ENCODE assay signal across 26 mouse cellular contexts in genomic region chr3:75541259-75541658, GRCm38 (mm10). TPM values are rescaled to one million over a fixed set of nuclear protein-coding genes. Genes with fewer than 3 reads are reported as not detected.
DNase-seq lines count a peak whose midpoint lies in the region; ATAC-seq and TF ChIP-seq lines count a peak whose summit lies in the region.
"Had no signal": no experiment of that assay in that cellular context is flagged by ENCODE, and none has a peak within 500 bp of the region (broad histone marks: within the 10 kb centered on the region; RNA-seq: fewer than 3 reads in every experiment).

No protein-coding gene starts in this region.

- TF ChIP-seq EP300 in MEL (IDR thresholded peaks at IDR 0.05; ENCODE audit: low read depth in 1 of 2, low read length in 2 of 2) = peak; percentile 73 to 81

- H3K27me3 ChIP-seq in megakaryocyte, embryonic 14.5 days (replicated peaks) = no peaks in the 10 kb centered on the region
- no peaks in the 10 kb centered on the region for H3K27me3 ChIP-seq in MEL (ENCODE audit: control insufficient read depth in 1 of 2, insufficient read depth in 2 of 2, low read length in 2 of 2)
- H3K27me3 ChIP-seq: CH12.LX, Patski had no signal

- no peak for TF ChIP-seq CTCF in MEL (IDR thresholded peaks at IDR 0.05 in 2 of 3, conservative IDR thresholded peaks at IDR 0.05 in 1 of 3; ENCODE audit: control insufficient read depth in 1 of 3, insufficient read depth in 1 of 3, low read depth in 2 of 3, low read length in 3 of 3, poor library complexity in 1 of 3, severe bottlenecking in 1 of 3)

- peaks cover 8% of the 10 kb centered on the region for H3K79me2 ChIP-seq in MEL (ENCODE audit: control insufficient read depth, insufficient read depth, low read length, poor library complexity)

- 0 out of 2 replicates have a peak overlapping the region, but pooled peaks have one; percentile 32 for H3K9ac ChIP-seq in MEL (ENCODE audit: control insufficient read depth, low read depth, low read length, poor library complexity, severe bottlenecking)

- no peak for TF ChIP-seq RAD21 in MEL (IDR thresholded peaks at IDR 0.05; ENCODE audit: low read depth, low read length)

- H3K4me1 ChIP-seq in megakaryocyte, embryonic 14.5 days = peaks cover 68% of the 10 kb centered on the region
- H3K4me1 ChIP-seq in MEL (ENCODE audit: control insufficient read depth in 1 of 2, insufficient read depth in 2 of 2, low read length in 2 of 2) = peaks cover 10 to 14% of the 10 kb centered on the region in 2 experiments; a peak in 3 of 4 replicates

- peaks cover 45% of the 10 kb centered on the region for H3K36me3 ChIP-seq in megakaryocyte, embryonic 14.5 days (replicated peaks; ENCODE audit: low read length)
- H3K36me3 ChIP-seq in MEL (ENCODE audit: control insufficient read depth in 1 of 2, insufficient read depth in 2 of 2, low read length in 2 of 2) = peaks cover 7 to 45% of the 10 kb centered on the region in 2 experiments

- H3K4me3 ChIP-seq in megakaryocyte, embryonic 14.5 days (replicated peaks) = peak overlapping the region; percentile 25
- peak overlapping the region in 1 of 2 experiments; percentile 48; a peak in 2 of 4 replicates for H3K4me3 ChIP-seq in MEL (ENCODE audit: control insufficient read depth in 1 of 2, insufficient read depth in 1 of 2, low read depth in 2 of 2, low read length in 2 of 2)

- H3K9me3 ChIP-seq in megakaryocyte, embryonic 14.5 days = no peaks in the 10 kb centered on the region
- H3K9me3 ChIP-seq in MEL (replicated peaks; ENCODE audit: insufficient read depth, low read length) = no peaks in the 10 kb centered on the region
- H3K9me3 ChIP-seq: G1E had no signal

- TF ChIP-seq POLR2A in MEL (IDR thresholded peaks at IDR 0.05; ENCODE audit: control insufficient read depth in 1 of 2, insufficient read depth in 1 of 2, low read depth in 1 of 2, low read length in 2 of 2, poor library complexity in 1 of 2) = no peak

- H3K27ac ChIP-seq in MEL (ENCODE audit: control insufficient read depth, low read depth, low read length) = peak overlapping the region; percentile 54

- DNase-seq in MEL (ENCODE audit: low read depth, low spot score) (peak; percentile 66), MEL-GATA-1-ER (ENCODE audit: extremely low read depth, low read depth) (peak; percentile 63)
- no peak for DNase-seq in testis, postnatal 14 days (ENCODE audit: low spot score)
- no peak for DNase-seq in cerebellum, adult 11 months
- DNase-seq: adrenal gland, adult 2 months; adrenal gland, adult 8-10 months; adrenal gland, postnatal 10 days; adrenal gland, postnatal 14 days; adrenal gland, postnatal 25 days; adrenal gland, postnatal 36 days; B cell, adult 2 months; cerebellum, adult 11-12 months; cerebellum, adult 18-20 months; cerebellum, adult 2 months; cerebellum, adult 8-10 months; cerebellum, adult 9-10 months had no signal

- no peak for ATAC-seq in megakaryocyte, adult 5-6 weeks (ENCODE audit: poor library complexity, severe bottlenecking)
- ATAC-seq: activated CD4-positive, CD25-positive, alpha-beta regulatory T cell, adult 4 months; CD4-positive, CD25-positive, alpha-beta regulatory T cell, adult 4 months; Patski had no signal

TF ChIP-seq in MEL, 35 proteins besides CTCF, POLR2A, EP300 and RAD21:
- TF ChIP-seq RCOR1 (IDR thresholded peaks at IDR 0.05; ENCODE audit: low read depth, low read length) = peak; percentile 71
- 0 out of 2 replicates have a peak, but pooled peaks have one; percentile 8 for TF ChIP-seq TAL1 (IDR thresholded peaks at IDR 0.05; ENCODE audit: low read length)
- peak; percentile 37; the same call in 1 of the 2 replicates for TF ChIP-seq ETS1 (IDR thresholded peaks at IDR 0.05; ENCODE audit: low read depth, low read length)
- 0 out of 2 replicates have a peak, but pooled peaks have one; percentile 35 for TF ChIP-seq TCF12 (IDR thresholded peaks at IDR 0.05; ENCODE audit: low read depth, low read length)
- no peak for TF ChIP-seq NRF1 (IDR thresholded peaks at IDR 0.05; ENCODE audit: insufficient read depth, low read depth, low read length, poor library complexity, severe bottlenecking)
- peak; percentile 61; the same call in 1 of the 2 replicates for TF ChIP-seq GATA1 (IDR thresholded peaks at IDR 0.05; ENCODE audit: low read depth, low read length)
- no peak for TF ChIP-seq USF1 (IDR thresholded peaks at IDR 0.05; ENCODE audit: low read depth, low read length)

RNA-seq across cellular contexts. Expression of gene Pdcd10, which starts 15.4 kb away (rescaled TPM):
- 11.4 TPM in 1 of 2 replicates, not detected in the other for polyA plus RNA-seq in megakaryocyte, embryonic 14.5 days (2012; ENCODE audit: insufficient read depth, low replicate concordance)
- total RNA-seq in megakaryocyte, adult 5-6 weeks (2015) = 81.3 and 90.3 TPM in 2 replicates
- total RNA-seq in megakaryocyte, adult 5-6 weeks (2017) = 150 and 165 TPM in 2 replicates
- total RNA-seq in MEL (2012; rRNA removed) = 42.8 and 47.1 TPM in 2 replicates
- 100 to 1,000 TPM in 1 of 2 experiments, 10 to 100 TPM in 1; 41.4 to 110 TPM for polyA plus RNA-seq in MEL (2012; ENCODE audit: insufficient read depth in 1 of 2, insufficient read length in 2 of 2, low read depth in 1 of 2, low replicate concordance in 2 of 2, missing spikeins in 1 of 2)

RNA-seq across cellular contexts. Expression of gene Serpini1, which starts 16.1 kb away (rescaled TPM):
- 0.83 TPM in 1 of 2 replicates, not detected in the other for polyA plus RNA-seq in megakaryocyte, embryonic 14.5 days (2012; ENCODE audit: insufficient read depth, low replicate concordance)
- 0.76 and 2.4 TPM in 2 replicates for total RNA-seq in megakaryocyte, adult 5-6 weeks (2015)
- total RNA-seq in megakaryocyte, adult 5-6 weeks (2017) = 1.1 and 3.4 TPM in 2 replicates
- total RNA-seq in MEL (2012; rRNA removed) = 0.08 TPM in 1 of 2 replicates, not detected in the other
- under 1 TPM in 1 of 2 experiments, not detected in 1; 0.13 TPM for polyA plus RNA-seq in MEL (2012; ENCODE audit: insufficient read depth in 1 of 2, insufficient read length in 2 of 2, low read depth in 1 of 2, low replicate concordance in 2 of 2, missing spikeins in 1 of 2)
- polyA plus RNA-seq: G1E had no signal

RNA-seq across cellular contexts. Expression of gene Wdr49, which starts 59.3 kb away (rescaled TPM):
- not detected in 2 replicates for polyA plus RNA-seq in megakaryocyte, embryonic 14.5 days (2012; ENCODE audit: insufficient read depth, low replicate concordance)
- 0.14 TPM in 1 of 2 replicates, not detected in the other for total RNA-seq in megakaryocyte, adult 5-6 weeks (2015)
- not detected in 2 replicates for total RNA-seq in megakaryocyte, adult 5-6 weeks (2017)
- not detected in 2 replicates for total RNA-seq in MEL (2012; rRNA removed)
- not detected for polyA plus RNA-seq in MEL (2012; ENCODE audit: insufficient read depth in 1 of 2, insufficient read length in 2 of 2, low read depth in 1 of 2, low replicate concordance in 2 of 2, missing spikeins in 1 of 2)
- total RNA-seq: adrenal gland, adult 18-20 months; adrenal gland, adult 2 months; adrenal gland, adult 8-10 months; adrenal gland, postnatal 10 days; adrenal gland, postnatal 14 days; adrenal gland, postnatal 25 days; adrenal gland, postnatal 36 days; CH12.LX; ES-E14 had no signal
- polyA plus RNA-seq: activated CD4-positive, CD25-positive, alpha-beta regulatory T cell, adult 4 months; adrenal gland, adult 2 months; C2C12; G1E; Patski had no signal

Comparison
In these comparisons a context has a peak if more than half of its experiments do, and no peak if none do; other contexts are left out.
1. DNase-seq: peak in MEL (single experiment) and MEL-GATA-1-ER (single experiment); none in testis, postnatal 14 days (single experiment) and cerebellum, adult 11 months (single experiment).